Mouse (Mus musculus) hindbrain, embryonic 10.5 days (tissue): ENCODE data around the gene Rbms3. TPM values are rescaled to one million over a fixed set of nuclear protein-coding genes. Genes with fewer than 3 reads are reported as not detected.

Experiments
- DNase-seq: peaks from one replicate; pipeline ENCODE4 v3.0.0-alpha.2; 2017; ENCODE audit warnings: low spot score
- H3K27ac ChIP-seq: fragments of 300-500 bp; sonication (generic); 2 replicates; pipeline ENCODE4 v1.5.1; 2016; ENCODE audit warnings: mild to moderate bottlenecking, moderate library complexity
- H3K27me3 ChIP-seq: fragments of 300-500 bp; sonication (generic); 2 replicates; pipeline ENCODE4 v1.6.1; 2016; ENCODE audit warnings: mild to moderate bottlenecking; ENCODE audit not compliant: poor library complexity, insufficient read depth, severe bottlenecking
- H3K36me3 ChIP-seq: fragments of 300-500 bp; sonication (generic); 2 replicates; pipeline ENCODE4 v1.6.1; 2016; ENCODE audit warnings: mild to moderate bottlenecking, moderate library complexity
- H3K4me1 ChIP-seq: fragments of 300-500 bp; sonication (generic); replicated peaks from 2 replicates; pipeline ENCODE4 v1.6.1; 2016; ENCODE audit warnings: mild to moderate bottlenecking
- H3K4me3 ChIP-seq: fragments of 300-500 bp; sonication (generic); 2 replicates; pipeline ENCODE4 v1.5.1; 2016; ENCODE audit warnings: mild to moderate bottlenecking, moderate library complexity
- H3K9me3 ChIP-seq: fragments of 300-500 bp; sonication (generic); 2 replicates; pipeline ENCODE4 v1.6.1; 2016; ENCODE audit warnings: mild to moderate bottlenecking, moderate library complexity
- WGBS: fragments of 180-500 bp; shearing (Covaris S2); methylation state at CpG from one replicate; pipeline ENCODE4 v1.1.7; 2016; 5-methylcytosine and 5-hydroxymethylcytosine counted together
- polyA plus RNA-seq: library from polyadenylated mRNA; unstranded; fragments of >200 nt; fragmentation: Nextera tagmentation; extraction: Ambion mirVana; gene quantifications from 2 replicates; pipeline ENCODE4 v1.2.1, GENCODE M21; 2016

Gene Rbms3
- polyA plus RNA-seq, 1 experiment from 2014 or later, result 22.1 TPM

DNA sequence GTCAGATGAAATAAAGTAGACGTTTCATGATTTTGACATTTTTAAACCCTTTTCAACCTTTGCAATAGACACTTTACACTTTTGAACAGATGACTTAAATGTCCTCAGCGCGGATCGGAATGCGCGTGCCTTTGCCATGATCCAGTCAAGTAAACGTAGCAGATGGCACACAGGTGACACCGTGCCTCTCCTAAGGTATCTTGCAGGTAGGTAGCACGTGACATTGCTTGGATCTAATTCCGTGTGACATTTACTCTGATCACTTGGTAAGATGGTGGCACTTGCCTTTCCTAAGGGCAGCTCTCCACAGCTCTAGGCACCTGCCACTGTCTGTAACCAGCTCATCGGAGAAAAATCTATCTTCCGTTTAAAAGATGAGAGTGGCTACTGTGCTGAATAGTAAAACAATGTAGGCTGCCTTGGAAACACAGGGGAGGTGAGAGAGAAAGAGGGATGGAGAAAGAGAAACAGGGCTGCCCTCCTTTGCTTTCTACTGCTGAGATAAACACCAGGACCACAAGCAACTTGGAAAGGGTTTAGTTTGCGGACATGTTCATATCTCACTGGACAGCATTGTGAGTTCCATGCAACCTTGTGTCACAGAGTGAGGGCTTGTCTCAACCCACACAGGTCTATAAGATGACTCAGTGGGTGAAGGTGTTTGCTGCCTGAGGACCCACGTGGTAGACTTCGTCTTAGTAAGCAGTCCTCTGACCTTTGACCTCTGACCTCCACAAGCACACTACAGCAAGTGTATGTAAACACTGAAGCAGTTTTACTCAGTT lies 338.5 kb downstream of the Rbms3 start:
- WGBS, result 78% methylated on average over 15 of the region's 15 CpGs
- H3K27me3 ChIP-seq, result no peaks in the 10 kb centered on the region
- no peaks in the 10 kb centered on the region for H3K9me3 ChIP-seq
- H3K4me1 ChIP-seq, result no peaks in the 10 kb centered on the region
- no peak for DNase-seq
- H3K4me3 ChIP-seq, result no peak overlapping the region
- H3K36me3 ChIP-seq, result no peaks in the 10 kb centered on the region
- no peak overlapping the region for H3K27ac ChIP-seq

GRCm38 (mm10) chr9:117274846-117275245 lies 354.9 kb downstream of the Rbms3 start:
- no peaks in the 10 kb centered on the region for H3K27me3 ChIP-seq
- 85% methylated on average over 12 of the region's 12 CpGs for WGBS

GRCm38 (mm10) chr9:117259614-117260013 lies 370.1 kb downstream of the Rbms3 start:
- Histone ChIP-seq H3K4me3 (no peak overlapping the region), H3K4me1 (no peaks in the 10 kb centered on the region), H3K9me3 (no peaks in the 10 kb centered on the region), H3K27ac (no peak overlapping the region), H3K36me3 (no peaks in the 10 kb centered on the region), H3K27me3 (0 out of 2 replicates have a peak, but pooled peaks cover 3% of the 10 kb centered on the region)
- 87% methylated on average over 5 of the region's 5 CpGs for WGBS
- no peak for DNase-seq

More at GRCm38 (mm10) chr9:117274846-117275245, 354.9 kb downstream of the Rbms3 start:
- no peak for DNase-seq
- Histone ChIP-seq H3K4me1 (no peaks in the 10 kb centered on the region), H3K36me3 (no peaks in the 10 kb centered on the region), H3K9me3 (no peaks in the 10 kb centered on the region), H3K4me3 (no peak overlapping the region), H3K27ac (no peak overlapping the region)

DNA sequence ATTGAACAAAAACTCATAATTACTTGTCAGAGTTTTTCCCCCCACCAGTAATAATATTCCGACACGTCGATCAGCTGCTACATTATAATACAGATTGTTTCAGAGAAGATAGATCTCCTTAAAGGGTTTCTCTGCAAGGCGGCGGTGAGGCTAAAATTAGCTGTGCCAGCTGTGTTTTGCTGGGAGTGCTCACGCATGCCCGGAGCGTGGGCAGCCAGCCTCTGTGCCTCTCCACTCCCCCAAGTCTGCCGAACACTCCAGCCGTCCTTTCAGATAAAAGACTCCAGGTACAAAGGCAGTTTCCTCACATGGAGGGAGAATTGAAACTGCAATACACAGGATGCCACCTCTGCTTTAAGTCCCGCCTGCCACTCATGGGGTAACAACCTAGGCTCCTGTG lies 376.4 kb downstream of the Rbms3 start:
- H3K9me3 ChIP-seq, result no peaks in the 10 kb centered on the region
- H3K4me3 ChIP-seq, result no peak overlapping the region
- peaks cover 26% of the 10 kb centered on the region for H3K4me1 ChIP-seq
- H3K36me3 ChIP-seq, result no peaks in the 10 kb centered on the region
- H3K27ac ChIP-seq, result no peak overlapping the region
- no peak for DNase-seq
- 49% methylated on average over 11 of the region's 11 CpGs for WGBS
- H3K27me3 ChIP-seq, result peaks cover 26% of the 10 kb centered on the region; the same call in 1 of the 2 replicates

DNA sequence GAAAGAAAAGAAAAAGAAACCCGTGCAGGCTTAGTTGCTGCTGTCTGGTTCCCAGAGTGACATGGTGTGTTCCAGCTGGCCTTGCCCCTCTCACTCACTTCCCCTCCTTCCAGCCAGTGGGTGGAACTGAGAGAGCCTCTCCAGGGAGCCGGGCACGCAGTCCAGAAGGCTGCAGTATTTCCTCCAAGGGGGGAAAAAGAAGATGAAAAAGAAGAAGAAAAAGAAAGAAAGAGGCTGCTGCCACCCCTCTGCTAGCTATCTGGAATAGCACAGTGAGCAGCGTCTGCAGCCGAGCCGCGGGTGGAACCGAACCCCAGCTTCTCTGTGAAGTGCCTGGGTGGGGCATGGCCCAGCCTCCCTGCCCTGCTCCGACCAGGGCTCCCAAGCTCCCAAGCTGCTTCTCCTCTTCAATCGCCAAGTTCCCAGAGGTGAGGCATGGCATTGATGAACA lies 377.3 kb downstream of the Rbms3 start:
- Histone ChIP-seq H3K4me1 (peaks cover 32% of the 10 kb centered on the region), H3K9me3 (no peaks in the 10 kb centered on the region), H3K36me3 (no peaks in the 10 kb centered on the region), H3K27ac (peak overlapping the region; percentile 86), H3K4me3 (peak overlapping the region; percentile 64), H3K27me3 (peaks cover 26% of the 10 kb centered on the region; the same call in 1 of the 2 replicates)
- DNase-seq, result peak; percentile 60
- WGBS, result under 1% methylated on average over 10 of the region's 10 CpGs

DNA sequence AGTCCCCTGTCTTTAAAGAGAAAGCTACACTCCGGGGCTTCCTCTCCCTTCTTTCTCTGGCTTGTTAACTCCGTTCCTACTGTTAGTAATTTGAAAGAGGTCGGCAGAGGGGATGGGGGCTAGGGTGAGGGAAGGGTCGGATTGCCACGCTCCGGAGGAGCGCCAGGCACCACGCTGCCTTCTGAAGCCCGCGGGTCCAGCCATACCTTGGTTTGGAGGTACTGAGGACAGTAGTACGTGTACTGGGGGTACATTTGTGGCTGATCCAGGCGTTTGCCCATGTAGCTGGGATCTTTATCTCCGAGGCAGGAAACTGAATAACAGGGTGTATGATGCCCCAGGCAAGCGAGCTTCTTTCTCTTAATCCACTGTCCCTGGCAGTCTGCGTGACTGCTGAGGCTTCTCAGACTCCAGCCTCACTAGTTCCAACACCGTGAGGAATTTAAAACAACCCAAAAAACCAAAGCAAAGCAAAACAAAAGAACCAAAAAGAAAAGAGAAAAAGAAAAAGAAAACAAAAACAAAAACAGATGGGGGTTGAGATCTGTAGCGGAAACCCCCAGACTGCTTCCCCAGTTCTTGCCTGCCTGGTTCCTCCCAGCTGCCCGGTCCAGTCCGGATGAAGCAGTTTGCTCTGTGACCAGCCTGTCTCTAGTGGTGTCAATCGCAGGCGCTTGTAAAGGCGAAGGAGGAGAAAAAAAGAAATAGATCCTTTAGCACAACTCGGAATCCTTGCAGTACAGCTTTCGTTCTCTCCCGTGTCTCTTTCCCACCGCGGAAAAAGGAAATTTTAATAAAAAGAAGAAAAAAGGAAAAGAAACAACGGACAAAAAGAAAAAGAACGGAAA lies 378.0 kb downstream of the Rbms3 start:
- peaks cover 34% of the 10 kb centered on the region for H3K4me1 ChIP-seq

GRCm38 (mm10) chr9:117250831-117251165 lies 378.9 kb downstream of the Rbms3 start:
- 12% methylated on average over 2 of the region's 2 CpGs for WGBS
- DNase-seq, result no peak
- H3K4me1 ChIP-seq, result peaks cover 40% of the 10 kb centered on the region

More for the DNA sequence above, 378.0 kb downstream of the Rbms3 start:
- peak overlapping the region; percentile 64 for H3K4me3 ChIP-seq
- peak; percentile 63 for DNase-seq
- peaks cover 26% of the 10 kb centered on the region; the same call in 1 of the 2 replicates for H3K27me3 ChIP-seq
- under 1% methylated on average over 29 of the region's 29 CpGs for WGBS
- H3K36me3 ChIP-seq, result no peaks in the 10 kb centered on the region
- no peaks in the 10 kb centered on the region for H3K9me3 ChIP-seq
- peak overlapping the region; percentile 86 for H3K27ac ChIP-seq

DNA sequence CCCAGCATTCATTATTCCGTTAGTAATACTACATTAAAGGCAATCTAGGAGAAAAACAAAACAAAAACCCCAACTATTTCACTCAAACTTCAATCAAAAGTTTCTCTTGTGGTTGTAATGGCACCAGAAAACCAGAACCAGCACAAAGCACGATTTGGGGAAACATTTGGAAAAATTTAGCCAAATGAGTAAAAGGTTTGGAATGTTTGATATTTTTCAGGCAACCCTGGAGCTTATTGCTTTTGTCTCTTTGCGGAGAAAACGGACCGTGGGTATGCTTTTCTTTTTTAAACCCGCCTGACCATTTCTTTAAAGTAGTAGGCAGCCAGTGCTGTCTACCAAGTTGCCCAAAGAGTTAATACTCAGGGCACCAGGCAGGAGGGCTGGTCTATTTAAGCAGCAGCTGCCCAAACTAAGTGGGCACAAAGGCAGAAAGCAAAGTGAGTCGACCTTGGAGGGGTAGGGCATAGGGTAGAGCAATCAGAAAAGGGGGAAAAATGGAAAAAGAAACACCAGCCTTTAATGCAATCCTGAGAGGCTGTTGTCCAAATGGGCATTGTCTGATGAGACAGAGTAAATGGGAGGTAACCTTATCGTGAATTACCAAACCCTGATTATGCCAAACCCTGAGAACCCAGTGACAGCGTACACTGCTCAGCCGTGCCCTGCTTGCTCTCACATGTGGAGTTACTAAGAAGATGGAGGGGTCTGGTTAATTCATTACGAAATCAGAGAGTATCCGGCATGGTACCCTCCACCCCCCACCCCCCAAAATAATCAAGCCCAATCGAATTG lies 379.5 kb downstream of the Rbms3 start:
- Histone ChIP-seq H3K36me3 (no peaks in the 10 kb centered on the region), H3K27me3 (peaks cover 26% of the 10 kb centered on the region; the same call in 1 of the 2 replicates), H3K27ac (peak overlapping the region; percentile 86; the same call in 1 of the 2 replicates), H3K4me1 (peaks cover 40% of the 10 kb centered on the region), H3K9me3 (no peaks in the 10 kb centered on the region), H3K4me3 (peak overlapping the region; percentile 64)
- no peak for DNase-seq
- WGBS, result 37% methylated on average over 13 of the region's 13 CpGs

More at GRCm38 (mm10) chr9:117250831-117251165, 378.9 kb downstream of the Rbms3 start:
- H3K4me3 ChIP-seq, result peak overlapping the region; percentile 64
- H3K27ac ChIP-seq, result peak overlapping the region; percentile 86
- no peaks in the 10 kb centered on the region for H3K9me3 ChIP-seq
- H3K36me3 ChIP-seq, result no peaks in the 10 kb centered on the region
- H3K27me3 ChIP-seq, result peaks cover 26% of the 10 kb centered on the region; the same call in 1 of the 2 replicates

DNA sequence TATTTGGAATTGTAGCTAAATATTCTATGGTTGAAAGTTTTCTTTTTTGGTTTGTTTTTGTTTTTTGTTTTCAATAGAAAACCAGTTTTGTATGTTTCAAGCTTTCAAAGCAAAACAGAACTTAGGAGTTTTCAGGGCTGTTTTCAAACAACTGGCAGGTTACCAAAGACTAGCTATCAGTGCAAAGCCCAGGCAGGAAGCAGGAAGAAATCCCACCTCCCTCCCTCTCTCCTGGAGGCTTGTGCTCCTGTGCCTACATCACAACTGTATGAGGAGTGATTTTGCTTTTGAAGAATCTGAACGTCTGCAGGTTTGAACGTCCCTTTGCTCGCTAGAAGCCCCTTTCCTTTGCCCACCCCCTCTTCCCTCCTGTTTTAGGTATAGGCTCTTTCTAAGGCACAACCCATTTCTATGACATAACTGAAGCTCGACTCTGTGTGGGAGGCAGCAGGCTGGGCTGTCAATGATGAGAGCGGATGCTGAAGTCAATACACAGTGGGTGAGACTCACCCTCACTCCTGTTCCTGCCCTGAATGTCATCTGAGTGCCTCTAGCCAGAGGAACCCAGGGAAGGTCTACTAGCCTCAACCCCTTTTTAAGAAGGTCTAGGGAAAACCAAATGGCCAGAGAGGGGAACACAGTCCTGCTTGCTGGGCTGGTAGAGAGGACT lies 382.3 kb downstream of the Rbms3 start:
- Histone ChIP-seq H3K27ac (peak overlapping the region; percentile 42; the same call in 1 of the 2 replicates), H3K4me1 (peaks cover 37% of the 10 kb centered on the region), H3K9me3 (no peaks in the 10 kb centered on the region), H3K4me3 (no peak overlapping the region), H3K27me3 (peaks cover 8% of the 10 kb centered on the region; the same call in 1 of the 2 replicates), H3K36me3 (no peaks in the 10 kb centered on the region)
- no peak for DNase-seq
- 37% methylated on average over 5 of the region's 5 CpGs for WGBS

DNA sequence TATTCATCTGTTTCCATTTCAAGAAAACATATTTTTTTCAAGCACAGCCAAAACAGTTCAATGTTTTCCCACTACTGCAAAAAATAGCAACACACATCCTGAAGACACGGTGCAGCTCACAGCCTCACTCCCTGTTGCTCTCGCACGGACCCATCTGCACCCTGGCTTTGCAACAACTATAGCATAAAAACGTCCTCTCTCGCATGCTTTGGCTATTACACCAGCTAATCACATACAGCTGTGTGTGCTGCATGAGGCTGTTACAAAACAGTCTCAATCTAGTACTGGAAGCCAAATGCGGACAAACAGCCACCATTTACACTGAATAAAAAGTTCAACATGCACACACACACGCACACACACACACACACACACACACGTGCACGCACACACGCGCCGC lies 383.5 kb downstream of the Rbms3 start:
- H3K9me3 ChIP-seq, result peaks cover 5% of the 10 kb centered on the region; the same call in 1 of the 2 replicates
- no peak overlapping the region for H3K4me3 ChIP-seq
- no peak overlapping the region for H3K27ac ChIP-seq
- peaks cover 34% of the 10 kb centered on the region for H3K4me1 ChIP-seq
- peaks cover 6% of the 10 kb centered on the region; the same call in 1 of the 2 replicates for H3K27me3 ChIP-seq
- 77% methylated on average over 12 of the region's 12 CpGs for WGBS
- H3K36me3 ChIP-seq, result 0 out of 2 replicates have a peak, but pooled peaks cover 4% of the 10 kb centered on the region
- no peak for DNase-seq

DNA sequence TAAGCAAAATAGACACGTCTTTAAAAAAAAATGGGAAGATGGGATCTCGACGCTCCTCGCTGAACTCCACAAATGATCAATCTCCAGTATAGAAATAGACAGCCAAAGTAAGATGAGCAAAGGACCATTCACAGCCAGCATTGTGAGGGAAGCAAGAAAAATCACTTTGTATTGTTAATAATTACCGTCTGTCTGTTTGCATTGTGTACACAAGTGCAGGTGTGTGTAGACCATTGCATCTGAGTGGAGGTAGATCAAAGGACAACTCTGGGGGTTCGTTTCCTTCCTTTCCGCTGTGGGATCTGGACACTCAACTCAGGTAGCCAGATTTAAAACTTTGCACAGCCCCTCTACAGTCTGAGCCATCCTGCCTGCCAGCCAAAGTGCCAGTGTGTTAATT lies 386.3 kb downstream of the Rbms3 start:
- Histone ChIP-seq H3K36me3 (0 out of 2 replicates have a peak, but pooled peaks cover 4% of the 10 kb centered on the region), H3K4me3 (no peak overlapping the region), H3K4me1 (peaks cover 14% of the 10 kb centered on the region), H3K27me3 (no peaks in the 10 kb centered on the region), H3K27ac (no peak overlapping the region), H3K9me3 (peaks cover 5% of the 10 kb centered on the region; the same call in 1 of the 2 replicates)
- 92% methylated on average over 7 of the region's 7 CpGs for WGBS
- DNase-seq, result no peak

- Histone ChIP-seq H3K27ac (no peak overlapping the region), H3K4me1 (no peaks in the 10 kb centered on the region), H3K36me3 (no peaks in the 10 kb centered on the region), H3K9me3 (no peaks in the 10 kb centered on the region), H3K4me3 (no peak overlapping the region), H3K27me3 (no peaks in the 10 kb centered on the region)
- DNase-seq, result no peak
- WGBS, result 80% methylated on average over 6 of the region's 6 CpGs
Measured at GRCm38 (mm10) chr9:117234726-117235075, 395.0 kb downstream of the Rbms3 start.
